8 mouse cellular contexts compared by ENCODE assay signal in the genomic region with DNA sequence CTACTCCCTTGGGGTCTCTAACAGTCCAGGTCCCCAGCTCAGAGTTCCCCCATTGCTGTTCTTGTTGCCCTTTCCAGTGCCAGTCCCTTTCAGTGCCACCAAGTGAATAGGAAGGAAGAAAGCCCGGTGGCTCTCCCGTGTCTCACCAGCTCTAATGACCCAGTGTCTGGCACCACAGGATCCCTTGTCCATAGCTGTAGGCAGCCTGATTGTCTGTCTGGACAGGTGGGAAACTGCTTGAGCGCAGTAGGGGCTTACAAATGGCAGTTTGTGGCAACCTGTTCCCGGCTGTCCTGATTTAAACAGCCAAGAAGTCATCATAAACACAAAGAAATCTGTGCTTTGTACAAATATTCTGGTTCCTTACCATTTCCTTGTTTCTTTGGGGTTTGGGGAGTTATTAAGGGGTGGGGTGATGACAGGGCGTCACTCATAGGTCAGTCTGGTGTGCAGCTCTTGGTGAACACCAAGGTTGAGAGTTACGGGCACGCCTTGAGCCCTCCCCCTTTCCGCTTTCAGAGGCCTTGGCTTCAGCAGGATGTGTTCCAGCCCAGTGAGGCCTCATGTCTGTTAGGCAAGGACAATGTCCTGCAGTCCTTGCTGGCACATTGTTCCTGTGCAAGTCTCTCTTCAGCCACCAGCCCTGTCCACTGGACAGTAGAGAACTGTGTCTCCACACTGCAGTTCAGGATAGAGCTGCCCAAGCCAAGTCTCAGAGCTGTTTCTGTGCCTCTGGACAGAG.
DNase-seq lines count a peak whose midpoint lies in the region; ATAC-seq lines count a peak whose summit lies in the region.

No protein-coding gene starts in this region.

- no peaks in the 10 kb centered on the region for H3K9me3 ChIP-seq in lung, embryonic 16.5 days (ENCODE audit: control insufficient read depth, low read length)

- H3K4me1 ChIP-seq in lung, embryonic 16.5 days (replicated peaks; ENCODE audit: control insufficient read depth, insufficient read depth, low read length): peaks cover 60% of the 10 kb centered on the region

- 67% methylated on average over 8 of the region's 8 CpGs for WGBS in lung, embryonic 16.5 days

- no peak overlapping the region for H3K9ac ChIP-seq in lung, embryonic 16.5 days (ENCODE audit: low read length)

- no peak overlapping the region for H3K4me3 ChIP-seq in lung, embryonic 16.5 days (ENCODE audit: low read length)

- H3K4me2 ChIP-seq in lung, embryonic 16.5 days (ENCODE audit: low read depth, low read length): no peak overlapping the region

- DNase-seq in urinary bladder, postnatal 14 days (ENCODE audit: low spot score): peak; percentile 39
- no peak for DNase-seq in urinary bladder, adult 2 months (ENCODE audit: low spot score)
- peak; percentile 76 to 80 for DNase-seq in heart, adult 9 months (ENCODE audit: low spot score in 2 of 2)
- DNase-seq in kidney, adult 9 months: peak; percentile 89
- no peak for DNase-seq in T-cell, adult 2 months (ENCODE audit: low spot score)
- DNase-seq in thymus, postnatal 36 days: no peak
- DNase-seq in MN1 (ENCODE audit: low spot score): no peak

- H3K36me3 ChIP-seq in lung, embryonic 16.5 days (ENCODE audit: control insufficient read depth, insufficient read depth, low read length): no peaks in the 10 kb centered on the region

- ATAC-seq in lung, embryonic 16.5 days (ENCODE audit: low read depth): peak; percentile 4; the same call in 1 of the 2 replicates

- no peaks in the 10 kb centered on the region for H3K27me3 ChIP-seq in lung, embryonic 16.5 days (ENCODE audit: control insufficient read depth, insufficient read depth, low read depth, low read length)

- peak overlapping the region; percentile 98 for H3K27ac ChIP-seq in lung, embryonic 16.5 days (ENCODE audit: low read length)

Comparison
In these comparisons a context has a peak if more than half of its experiments do, and no peak if none do; other contexts are left out.
1. DNase-seq: peak in urinary bladder, postnatal 14 days (single experiment), heart, adult 9 months (2 of 2) and kidney, adult 9 months (single experiment); none in urinary bladder, adult 2 months (single experiment), T-cell, adult 2 months (single experiment), thymus, postnatal 36 days (0 of 2) and MN1 (single experiment).